8 mouse cellular contexts compared by ENCODE assay signal in genomic region chrX:36795424-36796162, GRCm38 (mm10). TPM values are rescaled to one million over a fixed set of nuclear protein-coding genes. Genes with fewer than 3 reads are reported as not detected.
A peak's percentile ranks its signal among the peaks of the same experiment; 100 is the strongest.
DNase-seq lines count a peak whose midpoint lies in the region; ATAC-seq lines count a peak whose summit lies in the region.

TSS of gene Slc25a5 (plus strand) at chrX:36795651.

- DNase-seq in adrenal gland, adult 18-20 months (ENCODE audit: low spot score in 2 of 2), result peak; percentile 77 to 80
- DNase-seq in embryo, embryonic 11 days, result peak; percentile 90
- DNase-seq in gastrocnemius, postnatal 36 days, result peak; percentile 70 to 78
- peak; percentile 82 to 86 for DNase-seq in left cerebral cortex, postnatal 14 days (ENCODE audit: low spot score in 2 of 2)
- peak; percentile 80 for DNase-seq in right cerebral cortex, postnatal 25 days
- DNase-seq in urinary bladder, postnatal 36 days (ENCODE audit: low spot score in 2 of 2), result peak; percentile 64 to 84

- H3K4me1 ChIP-seq in intestine, embryonic 15.5 days (replicated peaks), result no peaks in the 10 kb centered on the region

- peak within 1 kb of the TSS; percentile 60 for H3K9ac ChIP-seq in intestine, embryonic 15.5 days

- no peaks in the 10 kb centered on the region for H3K27me3 ChIP-seq in intestine, embryonic 15.5 days (replicated peaks)

- ATAC-seq in intestine, embryonic 15.5 days, result peak; percentile 94
- ATAC-seq in megakaryocyte-erythroid progenitor cell, adult 5-6 weeks (replicated peaks; ENCODE audit: low FRiP score, low TSS enrichment, poor library complexity, severe bottlenecking), result peak; percentile 98

- WGBS in intestine, embryonic 15.5 days, result 23% methylated on average over 41 of the region's 41 CpGs

- intact Hi-C loops in gastrocnemius, postnatal 36 days (cut with DNase I), result no loop called here
- intact Hi-C loops in left cerebral cortex, postnatal 14 days (cut with DNase I), result no loop called here

- H3K4me3 ChIP-seq in intestine, embryonic 15.5 days (replicated peaks), result peak within 1 kb of the TSS; percentile 44

- H3K27ac ChIP-seq in intestine, embryonic 15.5 days, result peak within 1 kb of the TSS; percentile 86

- no peaks in the 10 kb centered on the region for H3K36me3 ChIP-seq in intestine, embryonic 15.5 days

- no peaks in the 10 kb centered on the region for H3K9me3 ChIP-seq in intestine, embryonic 15.5 days

- H3K4me2 ChIP-seq in intestine, embryonic 15.5 days (replicated peaks), result peak within 1 kb of the TSS; percentile 54

RNA-seq across cellular contexts. Expression of gene Slc25a5, which starts in this region (rescaled TPM):
- total RNA-seq in adrenal gland, adult 18-20 months (2021), result 100 to 1,000 TPM; 441 to 551 TPM
- 10 to 100 TPM; 69.8 to 72.5 TPM for total RNA-seq in gastrocnemius, postnatal 36 days (2021)
- 996 and 1,065 TPM in 2 replicates for polyA plus RNA-seq in intestine, embryonic 15.5 days (2015; fragmentation: Nextera tagmentation; extraction: Ambion mirVana)
- 100 to 1,000 TPM; 363 to 370 TPM for total RNA-seq in left cerebral cortex, postnatal 14 days (2021)
- total RNA-seq in megakaryocyte-erythroid progenitor cell, adult 5-6 weeks (2014; fragmentation: Nextera tagmentation), result 645 and 809 TPM in 2 replicates
- 912 and 1,001 TPM in 2 replicates for total RNA-seq in megakaryocyte-erythroid progenitor cell, adult 5-6 weeks (2017)

Comparison
In these comparisons a context has a peak if more than half of its experiments do, and no peak if none do; other contexts are left out.
1. Peak in every context shown above with its lines: DNase-seq, ATAC-seq, H3K4me3 ChIP-seq and H3K27ac ChIP-seq.
2. RNA of gene Slc25a5 (total RNA-seq): 645 to 1,001 TPM in megakaryocyte-erythroid progenitor cell, adult 5-6 weeks, 441 to 551 TPM in adrenal gland, adult 18-20 months and 363 to 370 TPM in left cerebral cortex, postnatal 14 days; 69.8 to 72.5 TPM in gastrocnemius, postnatal 36 days; every median in the first group is over 4 times any median in the second.